In the genomic region with DNA sequence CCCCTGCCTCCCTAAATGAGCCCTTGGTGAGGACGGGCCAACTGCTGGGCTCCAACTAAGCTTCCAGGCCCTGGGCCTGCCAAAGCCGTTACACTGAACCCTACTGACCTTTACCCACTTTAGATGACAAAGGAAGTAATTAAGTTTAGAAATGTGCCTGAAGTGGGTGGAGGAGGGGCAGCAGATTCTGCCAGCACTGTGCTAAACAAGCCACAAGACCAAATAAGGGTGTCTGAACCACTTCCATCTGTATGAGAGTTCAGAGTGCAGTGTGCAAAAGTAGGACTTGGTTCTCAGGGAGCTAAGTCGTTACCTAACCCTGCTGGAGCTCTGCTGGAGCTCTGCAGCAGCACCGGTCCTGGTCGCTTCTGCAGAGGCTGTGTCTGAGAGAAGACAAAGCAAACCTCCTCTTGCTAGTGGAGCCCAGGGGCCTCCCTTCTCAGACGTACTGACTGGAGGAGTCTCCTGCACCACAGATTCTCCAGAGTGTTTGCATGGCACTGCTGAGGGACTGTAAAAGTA, we compare ENCODE assay signal across 8 mouse cellular contexts. TPM values are rescaled to one million over a fixed set of nuclear protein-coding genes. Genes with fewer than 3 reads are reported as not detected.
DNase-seq lines count a peak whose midpoint lies in the region; ATAC-seq and TF ChIP-seq lines count a peak whose summit lies in the region.

No protein-coding gene starts in this region.

- H3K4me2 ChIP-seq in midbrain, embryonic 11.5 days = no peak overlapping the region
- no peak overlapping the region for H3K4me2 ChIP-seq in midbrain, embryonic 16.5 days (ENCODE audit: low read length)
- H3K4me2 ChIP-seq in liver, embryonic 12.5 days = peak overlapping the region; percentile 20; the same call in 1 of the 2 replicates

- no peaks in the 10 kb centered on the region for H3K36me3 ChIP-seq in midbrain, embryonic 11.5 days (ENCODE audit: control insufficient read depth, insufficient read depth, low read length)
- no peaks in the 10 kb centered on the region for H3K36me3 ChIP-seq in midbrain, embryonic 16.5 days (ENCODE audit: control insufficient read depth, insufficient read depth, low read length)
- H3K36me3 ChIP-seq in kidney, adult 2 months (ENCODE audit: control insufficient read depth, insufficient read depth, low read length) = no peaks in the 10 kb centered on the region
- no peaks in the 10 kb centered on the region for H3K36me3 ChIP-seq in liver, embryonic 12.5 days

- H3K4me1 ChIP-seq in midbrain, embryonic 11.5 days (ENCODE audit: control insufficient read depth, insufficient read depth, low read length) = peaks cover 10% of the 10 kb centered on the region
- H3K4me1 ChIP-seq in midbrain, embryonic 16.5 days (ENCODE audit: control insufficient read depth, insufficient read depth, low read length) = 0 out of 2 replicates have a peak, but pooled peaks cover 2% of the 10 kb centered on the region
- peaks cover 16% of the 10 kb centered on the region for H3K4me1 ChIP-seq in brown adipose tissue, adult 24 weeks (ENCODE audit: control insufficient read depth, insufficient read depth, insufficient read length, low read length)
- peaks cover 20% of the 10 kb centered on the region for H3K4me1 ChIP-seq in kidney, adult 2 months (ENCODE audit: control insufficient read depth, insufficient read depth, low read length)
- peaks cover 35% of the 10 kb centered on the region for H3K4me1 ChIP-seq in liver, embryonic 12.5 days

- TF ChIP-seq CTCF in kidney, adult 2 months (conservative IDR thresholded peaks at IDR 0.05; ENCODE audit: insufficient read depth, insufficient read length, low read depth, low read length) = no peak

- H3K27me3 ChIP-seq in midbrain, embryonic 11.5 days (ENCODE audit: control insufficient read depth, insufficient read depth, low read length) = no peaks in the 10 kb centered on the region
- H3K27me3 ChIP-seq in midbrain, embryonic 16.5 days (ENCODE audit: control insufficient read depth, insufficient read depth, low read depth, low read length) = no peaks in the 10 kb centered on the region
- no peaks in the 10 kb centered on the region for H3K27me3 ChIP-seq in kidney, adult 2 months (replicated peaks; ENCODE audit: control insufficient read depth, insufficient read depth, low read length)
- H3K27me3 ChIP-seq in liver, embryonic 12.5 days (replicated peaks) = no peaks in the 10 kb centered on the region

- peak overlapping the region; percentile 30; the same call in 1 of the 2 replicates for H3K27ac ChIP-seq in midbrain, embryonic 11.5 days (ENCODE audit: low read depth, low read length)
- no peak overlapping the region for H3K27ac ChIP-seq in midbrain, embryonic 16.5 days (ENCODE audit: low read length)
- peak overlapping the region; percentile 97 for H3K27ac ChIP-seq in brown adipose tissue, adult 24 weeks (replicated peaks; ENCODE audit: low read depth, low read length)
- peak overlapping the region; percentile 87 for H3K27ac ChIP-seq in kidney, adult 2 months (ENCODE audit: insufficient read depth, low read depth, low read length)
- H3K27ac ChIP-seq in liver, embryonic 12.5 days = peak overlapping the region; percentile 72

- peak; percentile 90 for DNase-seq in midbrain, embryonic 11.5 days (ENCODE audit: low spot score, missing footprints)
- DNase-seq in gonadal fat pad, adult 2 months (ENCODE audit: low read depth) = peak; percentile 81
- DNase-seq in kidney, adult 2 months = peak; percentile 97
- DNase-seq in yolk sac, embryonic 10.5 days (ENCODE audit: low spot score) = peak; percentile 88

- no peaks in the 10 kb centered on the region for H3K9me3 ChIP-seq in midbrain, embryonic 11.5 days (ENCODE audit: control insufficient read depth, low read length)
- no peaks in the 10 kb centered on the region for H3K9me3 ChIP-seq in midbrain, embryonic 16.5 days (replicated peaks; ENCODE audit: control insufficient read depth, low read length, poor library complexity, severe bottlenecking)
- H3K9me3 ChIP-seq in liver, embryonic 12.5 days (replicated peaks) = no peaks in the 10 kb centered on the region

- no peak for TF ChIP-seq POLR2A in kidney, adult 2 months (IDR thresholded peaks at IDR 0.05; ENCODE audit: low read depth, low read length)

- no peak overlapping the region for H3K4me3 ChIP-seq in midbrain, embryonic 11.5 days (ENCODE audit: low read depth, low read length)
- H3K4me3 ChIP-seq in midbrain, embryonic 16.5 days (ENCODE audit: low read depth, low read length) = no peak overlapping the region
- H3K4me3 ChIP-seq in brown adipose tissue, adult 24 weeks (ENCODE audit: insufficient read depth, low read depth, low read length) = peak overlapping the region; percentile 44
- H3K4me3 ChIP-seq in kidney, adult 2 months (ENCODE audit: insufficient read depth, low read depth, low read length) = no peak overlapping the region
- no peak overlapping the region for H3K4me3 ChIP-seq in liver, embryonic 12.5 days

- under 1% methylated on average over 6 of the region's 6 CpGs for WGBS in midbrain, embryonic 11.5 days
- 4% methylated on average over 6 of the region's 6 CpGs for WGBS in midbrain, embryonic 16.5 days
- 10% methylated on average over 6 of the region's 6 CpGs for WGBS in kidney, adult 2 months
- WGBS in liver, embryonic 12.5 days (ENCODE audit: insufficient replicate concordance) = 21% methylated on average over 6 of the region's 6 CpGs

- H3K9ac ChIP-seq in midbrain, embryonic 11.5 days (ENCODE audit: low read length) = 0 out of 2 replicates have a peak overlapping the region, but pooled peaks have one; percentile 22
- no peak overlapping the region; the same call in 1 of the 2 replicates for H3K9ac ChIP-seq in midbrain, embryonic 16.5 days (ENCODE audit: low read depth, low read length)
- no peak overlapping the region for H3K9ac ChIP-seq in liver, embryonic 12.5 days

- no peak for ATAC-seq in midbrain, embryonic 11.5 days (ENCODE audit: low FRiP score)
- no peak for ATAC-seq in midbrain, embryonic 16.5 days
- peak; percentile 67 for ATAC-seq in liver, embryonic 12.5 days
- ATAC-seq in neutrophil, adult 5-6 weeks (ENCODE audit: extremely low read depth, insufficient number of reproducible peaks, low FRiP score, poor library complexity, severe bottlenecking) = peak; percentile 70

RNA-seq across cellular contexts. Expression of a gene that starts 36.5 kb away (rescaled TPM):
- 176 and 183 TPM in 2 replicates for polyA plus RNA-seq in midbrain, embryonic 11.5 days (2014; fragmentation: Nextera tagmentation; extraction: Ambion mirVana)
- 156 and 171 TPM in 2 replicates for polyA plus RNA-seq in midbrain, embryonic 16.5 days (2015; fragmentation: Nextera tagmentation; extraction: Ambion mirVana)
- polyA plus RNA-seq in brown adipose tissue, adult 24 weeks (2012; ENCODE audit: insufficient read depth, insufficient read length, missing spikeins) = 78.8 and 119 TPM in 2 replicates
- 96.8 and 110 TPM in 2 replicates for polyA plus RNA-seq in gonadal fat pad, adult 2 months (2012; rRNA removed)
- polyA plus RNA-seq in kidney, adult 2 months (2012; rRNA removed) = 110 and 127 TPM in 2 replicates
- 108 and 112 TPM in 2 replicates for polyA plus RNA-seq in liver, embryonic 12.5 days (2016; fragmentation: Nextera tagmentation; extraction: Ambion mirVana)
- total RNA-seq in neutrophil, adult 5-6 weeks (2017) = 448 and 551 TPM in 2 replicates

RNA-seq across cellular contexts. Expression of a gene that starts 36.6 kb away (rescaled TPM):
- polyA plus RNA-seq in midbrain, embryonic 11.5 days (2014; fragmentation: Nextera tagmentation; extraction: Ambion mirVana) = 15.4 and 15.9 TPM in 2 replicates
- polyA plus RNA-seq in midbrain, embryonic 16.5 days (2015; fragmentation: Nextera tagmentation; extraction: Ambion mirVana) = 8.6 and 9.3 TPM in 2 replicates
- polyA plus RNA-seq in brown adipose tissue, adult 24 weeks (2012; ENCODE audit: insufficient read depth, insufficient read length, missing spikeins) = 4.2 and 4.7 TPM in 2 replicates
- polyA plus RNA-seq in gonadal fat pad, adult 2 months (2012; rRNA removed) = 8.5 and 10.0 TPM in 2 replicates
- polyA plus RNA-seq in kidney, adult 2 months (2012; rRNA removed) = 7.1 and 8.7 TPM in 2 replicates
- 7.9 TPM in 2 replicates for polyA plus RNA-seq in liver, embryonic 12.5 days (2016; fragmentation: Nextera tagmentation; extraction: Ambion mirVana)
- total RNA-seq in neutrophil, adult 5-6 weeks (2017) = 9.9 and 13.9 TPM in 2 replicates

RNA-seq across cellular contexts. Expression of a gene that starts 44.2 kb away (rescaled TPM):
- polyA plus RNA-seq in midbrain, embryonic 11.5 days (2014; fragmentation: Nextera tagmentation; extraction: Ambion mirVana) = 54.8 and 68.5 TPM in 2 replicates
- polyA plus RNA-seq in midbrain, embryonic 16.5 days (2015; fragmentation: Nextera tagmentation; extraction: Ambion mirVana) = 51.2 and 54.4 TPM in 2 replicates
- polyA plus RNA-seq in brown adipose tissue, adult 24 weeks (2012; ENCODE audit: insufficient read depth, insufficient read length, missing spikeins) = 41.7 and 45.2 TPM in 2 replicates
- 24.3 and 25.0 TPM in 2 replicates for polyA plus RNA-seq in gonadal fat pad, adult 2 months (2012; rRNA removed)
- 34.4 and 41.7 TPM in 2 replicates for polyA plus RNA-seq in kidney, adult 2 months (2012; rRNA removed)
- 30.6 and 32.3 TPM in 2 replicates for polyA plus RNA-seq in liver, embryonic 12.5 days (2016; fragmentation: Nextera tagmentation; extraction: Ambion mirVana)
- 1.7 and 9.0 TPM in 2 replicates for total RNA-seq in neutrophil, adult 5-6 weeks (2017)

RNA-seq across cellular contexts. Expression of a gene that starts 56.2 kb away (rescaled TPM):
- 3,727 and 3,899 TPM in 2 replicates for polyA plus RNA-seq in midbrain, embryonic 11.5 days (2014; fragmentation: Nextera tagmentation; extraction: Ambion mirVana)
- 4,809 and 4,815 TPM in 2 replicates for polyA plus RNA-seq in midbrain, embryonic 16.5 days (2015; fragmentation: Nextera tagmentation; extraction: Ambion mirVana)
- 359 and 432 TPM in 2 replicates for polyA plus RNA-seq in brown adipose tissue, adult 24 weeks (2012; ENCODE audit: insufficient read depth, insufficient read length, missing spikeins)
- polyA plus RNA-seq in gonadal fat pad, adult 2 months (2012; rRNA removed) = 2,291 TPM in 2 replicates
- 1,891 and 2,089 TPM in 2 replicates for polyA plus RNA-seq in kidney, adult 2 months (2012; rRNA removed)
- polyA plus RNA-seq in liver, embryonic 12.5 days (2016; fragmentation: Nextera tagmentation; extraction: Ambion mirVana) = 1,472 and 1,525 TPM in 2 replicates
- 1,420 and 1,558 TPM in 2 replicates for total RNA-seq in neutrophil, adult 5-6 weeks (2017)

Comparison
In these comparisons a context has a peak if more than half of its experiments do, and no peak if none do; other contexts are left out.
1. ATAC-seq: peak in liver, embryonic 12.5 days (single experiment) and neutrophil, adult 5-6 weeks (single experiment); none in midbrain, embryonic 11.5 days (single experiment) and midbrain, embryonic 16.5 days (single experiment).
2. Peak in every context shown above with its lines, with median percentiles within 50 percentile points of each other: DNase-seq.